Mouse (Mus musculus): ENCODE measurements at regions not wholly inside any gene's neighbourhood (a gene's known extent, or its start where the extent isn't known, plus 50 kb on each side); places are given as distances from the start of the nearest gene placed in this dataset.

DNA sequence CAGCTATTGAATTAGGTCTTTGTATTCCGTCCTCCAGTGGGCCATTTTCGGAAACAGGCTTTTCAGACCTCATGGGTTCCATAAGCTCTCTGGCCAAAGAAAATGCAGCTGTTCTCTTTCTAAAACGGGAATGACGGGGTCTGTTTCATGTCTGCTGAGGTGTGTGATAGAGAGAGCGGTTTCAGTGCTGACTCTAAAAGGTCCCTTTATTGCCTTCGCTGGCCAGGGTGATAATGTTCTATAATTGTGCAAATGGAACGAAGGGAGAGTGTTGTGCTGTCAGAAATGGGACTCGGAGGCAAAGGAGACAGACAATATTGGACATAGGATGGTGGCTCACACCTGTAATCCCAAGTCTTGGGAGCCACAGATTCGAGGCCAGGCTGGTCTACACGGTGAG, 53.5 kb upstream of the Osbpl8 start:
- no peak for DNase-seq

DNA sequence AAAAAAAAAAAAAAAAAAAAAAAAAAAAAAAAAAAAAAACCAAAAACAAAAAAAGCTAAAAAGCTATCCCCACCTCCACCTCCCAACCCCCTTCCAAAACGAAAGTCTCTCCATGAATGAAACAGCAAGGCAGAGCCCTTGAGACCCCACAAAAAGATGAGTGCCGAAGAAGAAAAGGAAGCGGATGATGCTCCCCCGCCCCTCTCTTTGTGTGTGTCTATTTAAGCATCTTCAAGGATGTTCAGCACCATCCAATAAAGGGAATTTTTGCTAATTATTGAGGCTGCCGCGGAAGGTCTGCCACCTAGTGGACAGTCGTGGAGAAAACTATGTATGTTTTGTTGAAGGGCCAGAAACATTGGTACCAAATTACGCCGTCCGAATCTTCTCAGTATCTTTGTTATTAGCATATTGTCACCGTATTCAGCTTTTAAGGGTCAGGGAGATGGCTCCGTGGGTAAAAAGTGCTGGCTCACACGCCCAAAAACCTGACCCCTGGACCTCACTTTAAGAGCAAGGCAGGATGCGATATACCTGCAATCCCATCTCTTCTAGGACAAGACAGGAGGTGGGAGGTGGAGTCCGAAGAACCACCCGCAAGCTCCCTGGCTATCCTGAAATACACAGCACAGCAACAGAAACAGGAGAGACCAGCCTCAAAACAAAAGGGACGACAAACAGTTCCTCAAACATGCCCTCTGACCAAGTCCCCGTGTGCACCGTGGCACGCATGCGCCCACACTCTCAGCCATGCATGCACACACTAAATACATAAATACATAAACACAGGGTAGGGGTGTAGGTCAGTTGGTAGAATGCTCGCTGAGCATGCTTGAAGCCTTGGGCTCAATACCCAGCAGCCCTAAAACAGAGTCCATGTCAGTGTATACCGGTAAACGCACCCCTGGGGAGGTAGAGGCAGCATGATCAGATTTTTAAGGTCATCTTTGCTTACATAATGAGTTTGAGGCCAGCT, 55.6 kb upstream of the Osbpl8 start:
- no peak for DNase-seq

DNA sequence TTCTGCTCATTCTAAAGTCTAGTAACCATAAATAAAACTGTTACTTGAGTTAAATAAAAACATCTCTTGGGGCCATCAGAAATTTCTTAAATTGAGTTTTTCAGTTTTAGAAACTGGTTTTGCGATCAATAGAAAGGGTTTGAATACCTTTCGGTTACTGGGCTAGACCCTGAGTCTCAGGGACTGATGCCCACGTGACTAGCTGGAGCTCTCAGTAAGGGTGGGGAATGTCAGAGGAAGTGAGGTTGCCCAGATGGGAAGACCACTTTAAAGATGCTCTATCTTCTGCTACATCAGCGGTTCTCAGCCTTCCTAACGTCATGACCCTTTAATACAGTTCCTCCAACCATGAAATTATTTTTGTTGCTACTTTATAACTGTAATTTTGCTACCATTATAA, 56.7 kb upstream of the Osbpl8 start:
- no peak for DNase-seq

DNA sequence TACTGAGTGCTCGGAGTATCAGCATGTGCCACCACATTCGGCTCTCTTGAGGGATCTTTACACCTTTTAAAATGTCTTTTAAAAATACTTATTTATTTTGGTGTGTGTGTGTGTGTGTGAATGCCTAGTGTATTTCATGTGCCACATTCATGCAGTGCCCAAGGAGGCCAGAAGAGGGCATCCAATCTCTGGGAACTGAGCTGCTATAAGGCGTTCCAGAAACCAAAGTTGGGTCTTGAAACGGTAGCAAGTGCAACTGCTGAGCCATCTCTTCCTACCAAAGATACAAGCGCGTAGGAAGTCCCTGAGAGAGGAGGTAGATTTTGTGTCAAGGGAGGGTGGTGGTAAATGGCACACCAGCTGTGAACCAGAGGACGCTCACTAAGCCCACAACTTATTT, 57.2 kb upstream of the Osbpl8 start:
- peak; percentile 16 for DNase-seq

DNA sequence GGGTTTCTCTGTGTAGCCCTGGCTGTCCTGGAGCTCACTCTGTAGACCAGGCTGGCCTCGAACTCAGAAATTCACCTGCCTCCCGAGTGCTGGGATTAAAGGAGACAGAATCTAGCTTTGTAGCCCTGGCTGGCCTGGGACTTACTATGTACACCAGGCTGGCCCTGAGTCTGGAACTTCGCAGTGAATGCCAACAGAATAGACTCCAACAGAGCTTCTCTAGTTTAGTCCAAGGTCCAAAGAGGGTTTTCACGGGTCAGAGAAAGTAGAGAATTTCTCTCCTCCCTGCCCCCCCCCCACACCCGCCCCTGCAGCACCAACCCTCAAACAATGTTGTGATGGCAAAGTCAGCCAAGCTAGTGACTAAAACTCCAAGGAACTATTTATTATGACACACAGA, 58.1 kb upstream of the Osbpl8 start:
- no peak for DNase-seq

DNA sequence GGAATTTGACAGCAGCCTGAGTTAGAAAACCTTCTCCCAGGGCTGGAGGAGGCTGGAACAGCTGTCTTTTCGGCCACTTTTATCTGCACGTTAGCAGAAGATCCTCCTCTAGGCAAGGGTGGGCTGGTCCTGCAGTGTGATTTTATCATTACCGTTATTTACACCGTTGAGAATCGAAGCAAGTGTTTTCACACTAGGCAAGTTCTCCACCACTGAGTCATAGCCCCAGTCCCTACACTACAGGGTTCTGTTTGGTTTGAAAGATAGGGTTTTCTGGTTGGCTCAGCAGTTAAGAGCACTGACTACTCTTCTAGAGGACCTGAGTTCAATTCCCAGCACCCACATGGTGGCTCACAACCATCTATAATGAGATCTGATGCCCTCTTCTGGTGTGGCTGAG, 58.9 kb upstream of the Osbpl8 start:
- no peak for DNase-seq

DNA sequence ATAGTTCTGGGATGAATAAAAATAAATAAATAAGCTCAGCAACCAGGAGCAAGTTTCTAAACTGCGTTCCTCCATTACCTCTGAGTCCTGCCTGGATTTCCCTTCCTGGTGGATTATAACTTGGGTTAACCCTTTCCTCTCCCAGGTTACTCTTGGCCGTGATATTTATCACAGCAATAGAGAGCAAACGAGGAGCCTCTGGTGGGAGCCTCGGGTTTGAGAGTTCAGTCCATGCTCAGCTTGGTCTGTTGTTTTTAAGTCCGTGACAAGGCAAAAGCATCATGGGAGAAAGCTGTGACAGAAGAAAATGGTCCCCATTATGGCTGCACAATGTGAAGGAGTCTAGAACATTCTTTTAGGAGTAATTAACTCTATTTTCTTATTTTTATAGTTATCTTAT, 61.0 kb upstream of the Osbpl8 start:
- no peak for DNase-seq

DNA sequence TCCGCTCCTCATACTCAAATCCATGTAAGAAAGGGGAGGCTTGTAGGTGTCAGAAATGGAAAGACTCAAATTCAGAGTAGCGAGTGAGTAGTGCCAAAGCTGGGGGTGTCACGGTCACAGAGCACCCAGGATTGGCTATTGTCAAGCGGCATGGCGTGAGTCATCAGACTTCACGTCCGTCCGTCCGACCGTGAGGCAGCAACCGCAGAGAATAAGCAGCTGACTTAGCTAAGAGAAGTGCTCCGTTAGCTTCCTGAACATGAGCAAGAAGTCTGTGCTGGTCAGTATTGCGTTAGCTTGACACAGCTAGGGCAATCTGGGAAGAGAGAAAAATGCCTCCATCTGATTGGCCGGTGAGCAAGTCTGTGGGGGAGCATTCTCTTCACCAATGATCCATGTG, 61.5 kb upstream of the Osbpl8 start:
- peak; percentile 8 for DNase-seq

DNA sequence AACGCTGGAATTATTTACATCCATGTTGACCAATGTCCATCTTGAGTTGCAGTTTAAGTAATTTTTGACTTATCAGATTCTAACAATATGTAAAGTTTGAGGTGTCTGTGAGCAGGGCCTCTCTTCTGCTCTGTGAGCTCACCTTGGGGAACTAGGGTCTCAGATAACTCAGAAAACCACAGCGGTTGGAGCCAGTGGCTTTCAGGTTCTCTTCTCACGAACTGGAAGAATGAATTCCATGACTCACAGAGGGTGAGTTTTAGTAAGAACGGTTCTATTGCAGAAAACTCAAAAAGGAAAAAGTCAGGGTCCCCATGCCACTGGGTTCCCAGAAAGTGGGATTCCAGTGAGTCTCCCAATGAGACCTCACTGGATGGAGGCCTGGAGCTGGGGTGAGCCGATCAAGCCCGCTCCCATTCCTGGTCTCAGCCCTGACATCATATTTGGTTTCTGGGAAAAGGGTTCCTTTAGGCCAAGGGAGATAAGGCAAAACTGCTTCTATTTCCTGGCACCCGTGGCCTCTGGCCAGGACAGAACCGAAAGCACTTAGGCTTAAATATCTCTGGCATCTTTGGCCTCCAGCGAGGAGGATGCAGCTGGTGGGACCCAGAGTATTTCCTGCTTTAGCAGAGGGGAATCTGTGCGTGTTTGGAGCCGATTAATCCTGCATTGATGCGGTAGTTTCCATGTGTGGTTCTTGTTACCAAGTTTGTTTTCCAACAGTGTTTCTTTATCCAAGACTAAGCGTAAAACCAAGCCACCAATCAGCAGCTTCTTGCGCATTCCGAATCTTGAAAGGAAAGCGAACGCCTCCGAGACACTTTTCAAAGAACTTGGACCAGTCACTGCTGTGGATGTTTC, 62.4 kb upstream of the Osbpl8 start:
- DNase-seq = peak; percentile 16

DNA sequence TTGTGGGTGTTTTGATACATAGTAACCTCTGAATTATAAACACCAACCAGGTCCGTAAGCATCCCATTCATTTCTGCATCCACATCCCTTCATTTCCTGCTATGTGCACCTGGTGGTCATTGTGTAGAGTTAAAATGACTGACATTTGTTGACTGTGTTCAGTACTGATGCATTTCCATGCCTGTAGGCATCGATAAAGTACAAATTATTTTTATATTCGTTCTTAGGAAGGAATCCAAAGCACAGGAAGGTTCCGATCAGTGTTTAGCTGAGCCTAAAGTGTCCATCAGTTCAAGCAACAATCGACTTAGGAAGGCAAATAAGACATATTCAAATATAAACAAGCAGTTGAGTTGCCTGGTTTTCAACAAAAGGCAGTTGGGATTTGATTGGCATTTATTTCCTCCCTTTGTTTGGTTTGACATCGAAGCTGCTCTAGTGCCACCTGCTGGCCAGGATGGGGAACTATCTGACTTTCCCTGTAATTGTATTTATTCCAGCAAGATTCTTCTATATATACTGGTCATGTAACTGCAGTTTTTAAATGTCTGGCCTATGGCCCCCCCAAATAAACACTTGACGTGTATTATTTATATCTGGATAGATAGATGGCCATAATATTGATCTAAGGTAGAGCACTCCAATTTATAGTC, 64.6 kb upstream of the Osbpl8 start:
- DNase-seq = peak; percentile 22

DNA sequence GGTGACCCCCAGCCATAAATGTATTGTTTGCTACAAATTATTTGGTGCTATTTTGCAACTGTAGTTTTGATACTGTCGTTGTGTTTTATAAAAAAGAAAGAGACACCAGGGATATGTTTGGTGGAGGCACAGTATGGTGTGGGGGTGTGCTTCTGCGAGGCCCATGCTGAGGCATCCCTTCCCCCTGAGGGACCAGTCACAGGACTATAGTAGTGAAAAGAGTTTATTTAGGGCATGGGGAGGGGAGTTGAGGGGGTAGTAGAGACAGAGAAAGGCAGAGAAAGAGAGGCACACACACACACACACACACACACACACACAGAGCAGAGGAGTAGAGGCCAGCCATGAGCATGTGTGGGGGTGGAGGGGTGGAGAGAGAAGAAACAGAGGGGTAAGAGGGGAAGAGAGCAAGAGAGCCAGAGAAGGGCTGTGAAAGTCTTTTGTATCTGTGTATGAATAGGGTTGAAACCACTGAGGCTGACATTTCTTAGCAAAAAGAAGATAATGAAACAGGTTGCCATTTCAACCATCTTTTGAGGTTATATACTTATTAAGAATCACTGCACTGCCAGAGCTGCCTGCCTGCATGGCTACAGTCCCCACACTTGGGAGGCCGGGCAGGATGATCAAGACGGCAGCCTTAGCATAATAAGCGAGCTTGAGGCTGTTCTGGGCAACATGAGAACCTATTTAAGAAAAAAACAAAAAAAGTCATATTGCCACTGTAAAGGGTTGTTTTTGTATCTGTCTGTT, 65.3 kb upstream of the Osbpl8 start:
- no peak for DNase-seq

DNA sequence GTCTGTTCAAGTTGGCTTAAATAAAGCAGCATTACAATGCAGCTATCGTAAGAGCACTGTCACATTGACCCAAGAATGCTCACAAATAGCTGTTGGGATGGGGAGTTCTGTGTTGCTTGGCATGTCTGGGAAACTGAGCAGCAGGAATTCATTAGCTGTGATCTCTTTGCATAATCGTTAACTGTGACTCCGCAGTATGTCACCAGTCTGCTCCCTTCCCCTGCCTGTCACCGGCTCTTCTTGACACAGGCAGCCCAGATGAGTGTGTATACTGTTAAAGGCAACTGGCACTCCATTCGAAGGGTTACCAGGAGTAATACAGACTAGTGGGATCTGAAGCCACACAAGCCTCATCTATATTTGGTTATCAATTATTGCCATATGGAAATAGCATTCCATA, 67.3 kb upstream of the Osbpl8 start:
- no peak for DNase-seq

DNA sequence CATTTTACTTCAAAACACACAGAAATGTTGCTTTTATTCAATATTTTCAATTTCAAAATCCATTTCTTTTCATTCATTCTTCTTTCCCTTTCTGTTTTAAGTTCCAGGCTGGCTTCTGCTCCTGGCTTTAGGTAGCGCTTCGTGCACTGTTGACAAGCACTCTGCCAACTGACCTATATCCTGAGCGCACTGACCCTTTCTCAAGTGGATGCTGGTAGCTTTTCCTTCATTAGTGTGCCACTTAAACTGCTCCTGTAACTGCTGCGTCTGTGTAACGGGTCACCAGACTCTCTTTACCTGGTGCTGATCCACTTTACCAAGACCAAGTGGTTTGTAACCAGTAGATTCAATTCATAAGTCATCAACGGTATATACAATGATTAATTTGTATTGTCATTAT, 67.7 kb upstream of the Osbpl8 start:
- DNase-seq = no peak

DNA sequence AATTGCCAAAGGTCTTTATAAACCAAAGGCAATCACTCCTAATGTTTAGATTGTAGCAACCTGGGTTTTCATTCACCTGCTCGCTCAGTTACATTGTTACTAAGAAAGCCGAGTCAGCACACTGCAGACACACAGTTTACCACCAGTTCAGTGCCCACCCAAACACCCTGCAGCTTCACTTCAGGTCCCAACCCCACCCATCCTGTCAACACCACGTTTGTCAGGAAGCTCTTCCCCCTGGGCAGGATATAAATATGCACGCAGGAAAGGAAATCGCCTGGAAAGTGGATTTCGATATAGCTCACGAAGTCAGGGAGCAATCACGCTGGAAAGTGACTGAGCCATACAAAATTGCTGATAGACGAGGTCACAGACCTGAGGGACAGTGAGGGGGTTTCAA, 70.1 kb upstream of the Osbpl8 start:
- no peak for DNase-seq

DNA sequence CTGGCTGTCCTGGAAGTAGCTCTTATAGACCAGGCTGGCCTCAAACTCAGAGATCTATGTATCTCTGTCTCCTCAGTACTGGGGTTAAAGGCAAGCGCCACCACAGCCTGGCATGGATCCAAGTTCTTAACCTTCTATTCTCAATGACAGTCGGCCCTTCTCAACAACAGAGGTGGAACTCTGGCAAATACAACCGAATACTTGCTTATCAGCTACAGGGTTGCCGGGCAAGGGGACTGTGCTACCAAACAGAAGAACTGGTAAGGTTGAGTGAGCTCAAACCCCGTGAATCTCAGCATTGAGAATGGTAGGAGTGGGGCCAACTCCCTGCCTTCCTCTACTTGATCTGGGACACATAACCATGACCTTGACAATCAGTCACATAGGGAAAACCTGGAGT, 75.2 kb upstream of the Osbpl8 start:
- no peak for DNase-seq

DNA sequence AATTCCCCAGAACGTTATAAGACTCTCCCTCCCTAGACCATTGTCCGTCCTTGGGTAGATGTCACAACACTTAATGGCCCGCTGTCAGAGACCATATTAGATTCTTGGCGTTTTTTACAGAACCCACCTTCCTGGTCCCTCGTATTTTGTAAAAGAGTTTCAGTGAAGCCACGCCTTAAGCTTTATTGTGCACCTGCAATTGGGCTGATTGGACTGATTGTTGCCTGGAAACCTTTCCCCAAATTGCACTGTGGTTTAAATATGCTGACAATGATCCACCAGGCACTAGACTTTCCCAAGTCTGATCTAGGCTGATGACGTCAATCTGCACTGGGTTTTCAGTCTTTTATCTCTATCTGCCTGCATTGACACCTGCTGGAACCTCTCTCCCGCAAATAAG, 75.6 kb upstream of the Zdhhc17 start:
- no peak for DNase-seq

DNA sequence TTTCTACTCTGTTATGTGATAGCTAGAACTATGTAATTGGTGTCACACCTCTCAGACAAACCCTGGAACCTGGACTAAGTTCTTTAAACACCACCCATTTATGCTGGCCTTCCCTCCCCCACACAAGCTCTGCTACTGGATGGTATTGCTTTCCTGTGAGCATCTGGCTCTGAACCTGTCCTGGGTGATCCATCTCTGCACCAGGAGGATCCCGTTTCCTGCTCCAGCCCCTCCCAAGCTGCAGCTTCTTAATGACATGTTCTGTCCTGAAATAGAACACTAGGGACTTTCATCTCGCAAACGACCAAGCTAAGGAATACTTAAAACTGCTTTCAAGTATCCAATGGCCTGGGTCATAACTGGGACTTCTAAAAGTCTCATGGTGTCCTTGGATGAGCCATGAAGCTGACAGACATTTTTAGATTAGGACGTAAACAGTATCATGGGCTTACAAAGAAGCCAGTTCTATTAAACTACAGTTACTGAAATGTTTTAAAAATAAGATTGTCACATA, 74.4 kb upstream of the Zdhhc17 start:
- DNase-seq = peak; percentile 78

DNA sequence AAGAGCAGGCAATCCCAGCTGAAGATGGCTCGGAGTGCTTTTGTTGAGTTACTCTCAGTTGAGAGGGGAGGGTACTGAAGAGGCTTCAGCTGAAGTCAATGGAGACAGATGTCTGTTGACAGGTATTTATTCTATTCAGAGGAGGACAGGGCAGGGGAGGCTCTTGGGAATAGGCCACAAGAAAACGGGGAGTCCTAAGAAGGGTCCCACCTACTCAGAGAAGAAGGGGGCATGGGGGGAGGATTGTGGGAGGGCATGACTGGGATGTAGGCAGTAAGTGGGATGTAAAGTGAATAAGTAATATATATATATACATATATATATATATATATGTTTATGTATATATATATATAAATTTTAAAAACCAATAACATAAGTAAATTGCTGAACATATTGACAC, 73.9 kb upstream of the Zdhhc17 start:
- DNase-seq = no peak

DNA sequence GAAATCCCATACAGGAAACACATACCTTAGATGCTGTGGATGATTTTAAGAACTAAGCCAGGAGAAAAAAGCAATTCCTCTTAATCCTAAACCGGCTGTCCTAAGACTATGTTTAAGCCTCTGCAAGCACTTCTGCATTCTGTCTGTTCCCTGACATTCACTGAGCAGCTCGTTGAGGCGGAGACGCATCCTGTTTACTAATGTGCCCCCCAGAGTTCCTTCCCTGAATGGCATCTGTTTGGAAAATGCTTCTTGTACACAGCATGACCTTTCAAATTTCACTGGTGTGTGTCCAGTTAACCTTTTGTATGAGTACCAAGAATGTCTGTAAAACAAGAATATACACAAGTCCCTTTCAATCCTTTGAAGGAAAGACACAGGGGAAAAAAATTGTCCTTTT, 73.4 kb upstream of the Zdhhc17 start:
- no peak for DNase-seq

DNA sequence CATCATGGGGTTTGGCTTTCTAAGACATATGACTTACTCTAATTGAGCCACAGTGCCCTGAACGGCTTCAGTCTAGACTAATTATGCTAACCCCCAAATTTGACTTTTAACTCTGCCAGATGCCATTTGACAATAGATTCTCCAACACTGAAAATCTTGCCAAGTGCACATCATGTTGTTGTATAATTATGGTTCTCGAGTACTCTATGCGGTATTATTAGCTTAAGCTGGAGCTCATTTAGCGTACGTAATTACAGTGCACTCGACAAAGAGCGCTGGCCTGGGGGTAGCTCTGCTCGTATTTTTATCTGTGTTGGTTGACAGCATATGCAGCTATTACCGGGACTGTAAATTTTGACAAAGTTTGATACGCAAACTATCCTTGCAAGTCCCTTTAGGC, 70.4 kb upstream of the Zdhhc17 start:
- DNase-seq = no peak

DNA sequence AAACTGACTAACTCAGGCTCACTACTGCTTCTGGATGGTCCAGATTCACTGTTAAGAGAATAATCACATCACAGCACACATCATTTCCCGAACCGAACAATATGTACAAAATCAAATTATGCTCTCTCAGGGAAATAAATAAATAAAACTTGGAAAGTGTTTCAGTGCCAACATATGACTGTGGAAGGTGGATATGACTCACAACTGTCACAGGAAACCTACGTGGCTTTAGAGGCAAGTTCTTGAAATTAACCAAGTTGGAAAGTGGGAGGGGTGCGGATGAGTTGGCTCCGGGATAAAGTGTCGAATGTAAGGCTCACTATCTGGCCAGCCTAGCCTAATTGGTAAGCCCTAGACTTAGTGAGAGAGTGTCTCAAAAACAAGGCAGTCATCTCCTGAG, 69.1 kb upstream of the Zdhhc17 start:
- no peak for DNase-seq

DNA sequence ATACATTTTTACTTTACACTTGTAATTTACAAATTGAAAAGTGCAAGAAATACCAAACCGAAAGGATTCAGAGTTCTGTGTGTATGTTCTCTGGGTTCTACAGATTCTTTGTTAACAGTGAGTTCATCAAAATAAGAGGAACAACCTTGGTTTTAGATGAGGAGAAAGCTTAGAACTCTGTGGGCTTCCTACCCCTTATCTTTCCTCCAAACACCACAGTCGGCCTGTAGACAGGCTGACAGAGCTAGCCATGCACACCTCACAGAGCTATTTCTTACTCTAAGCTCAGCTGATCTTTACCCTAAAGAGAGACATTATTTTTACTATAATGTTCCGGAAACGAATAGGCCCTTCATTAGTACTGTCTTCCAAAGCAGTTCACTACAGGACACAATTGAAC, 67.7 kb upstream of the Zdhhc17 start:
- DNase-seq = no peak
